Mouse (Mus musculus) midbrain, embryonic 14.5 days (tissue): ENCODE results near the gene Apobec1. TPM values are rescaled to one million over a fixed set of nuclear protein-coding genes. Genes with fewer than 3 reads are reported as not detected.

ENCODE experiments used
- polyA plus RNA-seq: library from polyadenylated mRNA; unstranded; fragments of >200 nt; fragmentation: Nextera tagmentation; extraction: Ambion mirVana; gene quantifications from 2 replicates; pipeline ENCODE4 v1.2.1, GENCODE M21; 2014

The Apobec1 gene
- polyA plus RNA-seq, 1 experiment from 2014 or later: 1.6 TPM

Other genes with a start within 250 kb of the Apobec1 start
- gene Rimklb, start 103.7 kb downstream of the Apobec1 start, polyA plus RNA-seq: 109 and 133 TPM in 2 replicates
- 1.0 and 1.6 TPM in 2 replicates for gene Mfap5, start 96.6 kb downstream of the Apobec1 start, polyA plus RNA-seq
- gene Aicda, start 48.6 kb downstream of the Apobec1 start, polyA plus RNA-seq: 0.81 and 0.95 TPM in 2 replicates
- 0.13 TPM in 1 of 2 replicates, not detected in the other for gene Gdf3, start 7.6 kb upstream of the Apobec1 start, polyA plus RNA-seq
- gene Dppa3, start 24.0 kb upstream of the Apobec1 start, polyA plus RNA-seq: not detected in 2 replicates
- 0.11 TPM in 1 of 2 replicates, not detected in the other for gene Nanog, start 105.0 kb upstream of the Apobec1 start, polyA plus RNA-seq
- gene Slc2a3, start 199.2 kb upstream of the Apobec1 start, polyA plus RNA-seq: 21.7 and 28.4 TPM in 2 replicates
- 9.0 and 10.1 TPM in 2 replicates for gene Foxj2, start 217.5 kb upstream of the Apobec1 start, polyA plus RNA-seq